Mouse (Mus musculus) left cerebral cortex, adult 8-10 months (tissue): ENCODE measurements around the gene Nkx2-5. TPM values are rescaled to one million over a fixed set of nuclear protein-coding genes. Genes with fewer than 3 reads are reported as not detected.

Experiments used
- DNase-seq, 2 experiments: peaks; one replicate each; pipeline ENCODE4 v3.0.0; 2022; ENCODE audit warnings: low spot score in 2 of 2
- total RNA-seq, 4 experiments: library from RNA; stranded (reverse); gene quantifications; 2 replicates each; pipeline ENCODE4 v1.2.4; 2022

Gene Nkx2-5
- total RNA-seq, 4 experiments from 2014 or later = not detected

GRCm38 (mm10) chr17:26850358-26851135 lies 5.7 kb upstream of the Nkx2-5 start:
- DNase-seq = no peak

GRCm38 (mm10) chr17:26849746-26850357 lies 5.0 kb upstream of the Nkx2-5 start:
- no peak for DNase-seq

DNA sequence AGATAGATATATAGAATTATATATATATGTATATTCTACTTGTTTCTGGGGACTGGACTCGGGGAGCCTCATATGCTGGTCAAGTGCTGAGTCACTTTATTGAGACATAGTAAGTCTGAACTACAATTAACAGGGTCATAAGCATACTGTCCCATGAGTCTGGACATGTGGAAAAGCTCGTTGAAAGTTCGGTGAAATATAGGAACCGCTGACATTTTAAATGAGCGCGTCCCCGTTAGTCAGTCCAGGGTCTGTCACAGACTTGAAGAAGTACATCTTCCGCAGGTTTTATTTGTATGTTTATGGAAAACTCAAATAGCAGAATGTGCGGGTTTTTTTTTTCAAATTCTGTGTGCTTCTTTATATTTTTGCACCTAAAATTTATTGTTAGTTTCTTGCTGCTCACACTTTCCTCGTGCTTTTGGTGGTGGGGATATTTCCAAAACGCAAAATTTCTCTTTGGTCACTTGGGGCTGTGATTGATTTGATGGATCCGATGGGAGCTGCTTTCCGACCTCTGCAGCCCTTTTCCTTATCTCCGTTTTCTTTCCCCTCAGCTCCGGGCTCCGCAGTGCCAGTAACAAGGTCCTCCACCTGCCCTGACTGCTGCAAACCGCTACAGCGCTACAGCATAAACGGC lies 4.4 kb upstream of the Nkx2-5 start:
- no peak for DNase-seq

DNA sequence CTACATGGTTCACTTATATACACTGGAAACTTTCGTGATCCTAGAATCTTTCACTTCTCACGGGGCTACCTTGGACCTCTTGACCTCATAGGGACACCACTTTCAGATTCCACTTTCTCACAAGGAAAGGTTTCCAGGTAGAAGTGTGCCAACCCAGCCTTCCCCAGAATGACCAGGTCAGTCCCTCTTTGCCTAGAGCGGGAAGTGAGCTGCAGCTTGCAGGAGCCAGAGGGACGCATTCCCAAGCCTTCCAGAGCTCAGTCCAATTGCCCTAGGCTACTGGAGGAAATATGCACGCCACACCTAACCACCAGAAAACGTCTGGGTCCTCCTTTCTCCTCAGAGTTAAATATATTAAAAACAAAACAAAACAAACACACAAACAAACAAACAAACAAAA lies 3.4 kb upstream of the Nkx2-5 start:
- no peak for DNase-seq

DNA sequence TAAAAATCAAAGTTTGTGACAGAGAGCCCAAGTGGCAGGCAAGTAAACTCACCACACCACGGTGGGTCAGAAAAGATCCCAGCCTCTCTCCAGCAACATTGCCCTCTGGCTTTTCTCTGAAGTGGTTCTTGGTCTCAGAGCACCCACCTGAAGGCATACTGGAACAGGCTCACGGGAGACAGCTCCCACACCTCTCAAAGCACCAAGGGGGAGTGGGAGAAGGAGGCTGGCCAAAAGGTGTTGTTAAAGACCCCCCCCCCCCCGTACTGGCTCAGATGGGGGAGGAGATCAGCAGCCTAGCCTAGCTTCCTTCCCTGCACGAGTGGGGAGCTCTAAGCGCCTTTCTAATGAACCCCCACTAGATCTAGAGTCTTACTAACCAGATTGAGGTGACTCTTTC lies 3.0 kb upstream of the Nkx2-5 start:
- DNase-seq = no peak

- DNase-seq = no peak
Measured at GRCm38 (mm10) chr17:26846411-26846810, 1.6 kb upstream of the Nkx2-5 start.

GRCm38 (mm10) chr17:26845149-26846050 lies 591 bp upstream of the Nkx2-5 start:
- DNase-seq = no peak

- no peak for DNase-seq
Measured at GRCm38 (mm10) chr17:26844371-26844851, 398 bp downstream of the Nkx2-5 start.

- DNase-seq = no peak
Measured at GRCm38 (mm10) chr17:26843696-26844236, 1.0 kb downstream of the Nkx2-5 start.

GRCm38 (mm10) chr17:26843229-26843567 lies 1.6 kb downstream of the Nkx2-5 start:
- DNase-seq = no peak

DNA sequence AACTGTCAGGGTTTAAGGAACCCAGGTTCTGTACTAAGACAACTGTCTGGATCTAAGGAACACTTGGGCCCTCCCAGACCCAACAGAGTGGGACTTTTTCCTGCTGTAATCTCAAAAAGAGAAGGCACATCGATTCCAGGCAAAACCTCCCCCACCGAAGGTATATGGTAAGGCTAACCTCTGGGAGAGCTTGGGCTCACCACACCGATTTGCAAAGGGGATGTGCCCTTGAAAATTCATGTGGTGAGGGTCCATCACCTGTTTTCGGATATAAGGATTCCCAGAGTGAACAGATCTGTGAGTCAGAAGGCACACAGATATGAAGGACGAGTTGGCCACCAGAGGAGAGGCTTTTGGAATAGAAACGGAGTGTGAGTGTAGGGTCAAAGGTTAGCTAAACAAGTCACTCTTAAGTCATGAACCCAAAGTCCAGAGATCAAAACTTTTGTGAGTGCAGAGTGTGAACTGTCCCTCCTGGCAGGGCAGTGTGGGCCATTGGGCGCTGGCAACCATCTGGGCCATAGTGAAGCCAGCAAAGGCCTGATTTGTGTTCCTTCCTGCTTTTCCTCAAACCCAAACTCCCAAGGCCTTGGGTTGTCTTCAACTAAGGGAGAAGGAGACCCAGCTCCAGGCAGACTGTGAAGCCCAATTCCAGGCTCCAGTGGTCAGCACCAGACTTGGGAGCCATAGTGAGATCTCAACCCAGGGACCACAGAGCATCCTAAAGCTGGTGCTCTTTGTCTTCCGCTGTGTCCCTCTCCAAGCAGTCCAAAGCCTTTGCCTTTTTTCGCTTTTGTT lies 2.2 kb downstream of the Nkx2-5 start:
- DNase-seq = no peak

DNA sequence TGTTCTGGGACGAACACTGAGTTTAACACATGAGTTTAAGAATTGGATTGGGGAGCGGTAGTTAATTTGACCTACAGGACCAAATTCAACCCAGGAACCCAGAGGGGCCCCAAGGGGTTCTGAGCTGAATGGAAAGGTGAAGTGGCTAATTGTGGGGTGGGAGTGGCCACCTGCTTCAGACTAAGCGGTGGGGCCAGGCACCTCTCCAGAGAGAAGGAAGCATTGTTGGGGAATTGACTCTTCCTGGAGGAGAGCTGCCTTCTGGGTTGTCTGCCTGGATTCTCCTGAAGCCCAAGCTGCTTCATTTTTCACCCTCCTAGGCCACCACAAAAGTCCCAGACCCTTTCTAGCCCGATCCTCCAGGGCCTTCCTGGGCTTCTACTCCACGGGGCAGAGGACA lies 2.8 kb downstream of the Nkx2-5 start:
- DNase-seq = no peak

- DNase-seq = no peak
Measured at GRCm38 (mm10) chr17:26840922-26841731, 3.7 kb downstream of the Nkx2-5 start.

GRCm38 (mm10) chr17:26840439-26840780 lies 4.4 kb downstream of the Nkx2-5 start:
- DNase-seq = no peak

DNA sequence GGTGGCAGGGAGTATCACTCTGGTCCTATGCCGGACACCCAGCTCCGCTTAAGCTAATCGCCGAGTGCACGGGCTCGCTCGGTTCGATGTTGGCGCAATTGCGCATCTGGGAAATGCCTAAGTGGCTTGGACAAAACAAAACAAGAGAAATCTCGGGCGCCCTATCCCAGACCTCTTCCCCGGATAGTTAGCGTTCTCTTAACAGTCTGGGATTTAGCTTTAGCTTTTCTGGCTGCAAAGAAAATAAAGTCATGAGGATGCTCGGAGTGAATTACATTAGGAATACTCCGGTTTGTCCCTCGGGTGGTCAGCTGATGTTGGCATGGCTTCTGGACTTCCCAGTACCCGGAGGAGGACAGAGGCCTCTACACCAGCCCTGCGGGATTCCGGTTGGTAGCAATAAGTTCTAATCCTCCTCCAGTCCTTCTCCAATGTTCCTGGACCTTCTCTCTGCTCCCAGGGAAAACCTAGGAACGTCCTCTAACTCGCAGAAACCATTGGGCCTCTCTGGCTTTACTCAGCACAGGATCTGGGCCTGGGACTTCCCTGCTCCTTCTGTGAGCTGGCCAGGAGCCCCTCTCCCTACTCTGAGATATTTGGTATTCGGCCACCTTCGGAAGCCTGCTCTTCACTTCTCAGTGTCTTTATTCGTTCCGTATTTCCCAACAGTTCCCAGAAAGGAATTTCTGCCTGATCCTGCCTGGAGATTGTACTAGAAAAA lies 4.9 kb downstream of the Nkx2-5 start:
- no peak for DNase-seq

GRCm38 (mm10) chr17:26838911-26839717 lies 5.7 kb downstream of the Nkx2-5 start:
- DNase-seq = no peak

DNA sequence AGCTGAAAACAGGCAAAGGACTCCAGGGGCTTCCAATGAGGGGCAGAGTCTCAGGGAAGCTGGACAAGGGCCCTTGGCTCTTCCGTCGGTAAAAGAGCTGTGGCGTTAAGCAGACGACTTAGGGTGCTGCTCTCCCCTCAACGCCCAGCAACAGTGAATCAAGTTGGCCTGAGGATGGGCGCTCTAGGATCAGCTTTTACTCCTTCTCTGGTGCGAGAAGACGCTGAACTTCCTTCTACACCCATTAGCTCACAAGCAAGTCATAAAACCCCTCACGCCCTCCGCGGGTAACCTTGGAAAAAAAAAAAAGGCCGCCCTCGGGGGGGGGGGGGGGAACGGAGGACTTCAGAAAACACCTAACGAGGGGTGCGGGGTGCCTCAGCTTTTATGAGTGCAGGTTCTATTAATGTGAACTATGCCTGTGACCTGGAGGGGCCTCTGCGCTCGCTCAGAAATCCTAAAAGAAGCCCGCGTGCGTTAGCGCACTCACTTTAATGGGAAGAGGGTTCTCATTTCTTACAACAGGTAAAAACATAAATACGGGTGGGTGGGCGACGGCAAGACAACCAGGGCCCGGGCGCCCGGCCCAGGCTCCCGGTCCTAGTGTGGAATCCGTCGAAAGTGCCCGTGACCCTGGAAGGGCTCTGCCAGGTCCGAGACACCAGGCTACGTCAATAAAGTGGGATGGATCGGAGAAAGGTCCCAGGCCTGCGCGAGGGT lies 6.5 kb downstream of the Nkx2-5 start:
- no peak for DNase-seq
